Mouse (Mus musculus): Measurements from ENCODE around the gene Arrdc2. TPM values are rescaled to one million over a fixed set of nuclear protein-coding genes. Genes with fewer than 3 reads are reported as not detected.

The Arrdc2 gene
- polyA plus RNA-seq, 2 experiments, result 8.6 to 21.5 TPM

DNA sequence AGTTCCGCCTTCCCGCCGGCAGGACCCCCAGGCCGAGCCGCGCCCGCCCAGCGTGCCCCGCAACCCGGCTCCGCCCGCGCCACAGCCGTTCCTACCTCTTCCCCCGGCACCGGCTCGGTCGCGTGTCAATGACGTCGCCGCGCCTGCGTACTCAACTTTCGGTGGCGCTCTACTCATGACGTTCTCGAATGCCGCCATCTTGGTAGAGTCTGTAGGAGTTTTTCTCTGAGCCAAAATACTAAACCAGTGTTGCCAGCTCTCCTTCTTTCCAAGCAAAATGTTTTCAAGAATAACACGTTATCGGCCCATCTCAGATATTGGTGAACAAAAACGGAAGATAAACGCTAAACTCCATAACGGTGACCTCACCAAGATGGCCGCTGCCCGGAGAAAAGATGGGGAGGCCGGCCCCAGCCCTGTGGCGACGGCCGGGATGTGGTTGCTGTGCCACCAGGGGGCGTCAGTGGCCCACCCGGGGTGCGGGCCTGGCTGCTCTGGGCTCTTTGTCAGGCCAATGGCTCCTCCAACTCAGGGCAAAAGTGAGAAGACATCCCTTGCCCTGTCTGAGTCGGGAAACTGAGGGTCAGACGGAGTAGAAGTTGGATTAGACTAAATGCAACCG is 34.0 kb upstream of the Arrdc2 start, which contains the start of gene Ccdc124:
Gene Ccdc124 (minus strand): TSS at position 572 of the 622 bp plus-strand sequence.
- peak; percentile 48; the same call in 1 of the 2 replicates for TF ChIP-seq POLR2A (IDR thresholded peaks at IDR 0.05; ENCODE audit: borderline replicate concordance, extremely low read depth, insufficient read depth, insufficient read length)
- WGBS, result 1% methylated on average over 41 of the region's 46 CpGs
- Histone ChIP-seq H3K4me2 (replicated peaks; ENCODE audit: low read depth, low read length, severe bottlenecking) (peak within 1 kb of the TSS; percentile 94), H3K9ac (ENCODE audit: low read depth, low read length, severe bottlenecking) (peak within 1 kb of the TSS; percentile 71), H3K27me3 (ENCODE audit: control insufficient read depth, insufficient read depth, low read length) (no peaks in the 10 kb centered on the region), H3K27ac (replicated peaks; ENCODE audit: low read depth, low read length) (peak within 1 kb of the TSS; percentile 91), H3K4me1 (ENCODE audit: control insufficient read depth, insufficient read depth, low read length) (peaks cover 9% of the 10 kb centered on the region), H3K4me3 (replicated peaks; ENCODE audit: low read length) (peak within 1 kb of the TSS; percentile 80), H3K9me3 (ENCODE audit: control insufficient read depth, low read length) (no peaks in the 10 kb centered on the region), H3K36me3 (ENCODE audit: control insufficient read depth, insufficient read depth, low read length) (no peaks in the 10 kb centered on the region)
- ATAC-seq (ENCODE audit: low FRiP score, low read depth), result peak; percentile 92
- peak; percentile 95 for DNase-seq (ENCODE audit: low spot score)

DNA sequence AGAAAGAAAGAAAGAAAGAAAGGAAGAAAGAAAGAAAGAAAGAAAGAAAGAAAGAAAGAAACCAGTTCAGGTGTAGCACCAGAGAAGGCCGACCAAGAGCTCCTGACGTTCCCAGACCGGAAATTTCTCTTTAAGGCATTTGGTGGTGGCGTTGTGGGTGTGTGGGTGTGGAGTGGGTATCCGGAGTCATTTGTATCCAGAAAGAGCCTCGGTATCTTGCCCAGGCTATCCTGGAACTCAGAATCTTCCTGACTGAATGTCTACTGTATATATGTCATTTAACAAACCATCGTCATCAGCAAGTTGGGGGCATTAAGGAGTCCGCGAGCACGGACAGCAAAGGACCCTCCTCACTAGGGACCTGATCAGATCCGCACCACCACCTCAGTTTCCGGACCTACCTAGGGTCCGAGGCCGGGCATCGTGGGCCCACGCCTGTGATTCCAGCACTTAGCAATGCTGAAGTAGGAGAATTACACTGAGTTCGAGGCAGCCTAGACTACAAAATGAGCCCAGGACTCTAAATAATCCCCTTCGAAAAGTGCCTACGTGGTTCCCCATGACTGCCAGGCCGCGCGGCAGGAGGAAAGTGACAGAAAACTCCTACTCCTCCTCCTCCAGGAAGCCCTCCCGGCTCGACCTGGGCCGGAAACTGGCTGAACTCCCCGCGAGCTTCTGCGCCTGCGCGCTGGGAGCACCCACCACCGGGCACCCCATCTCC is 33.3 kb upstream of the Arrdc2 start:
- ATAC-seq (ENCODE audit: low FRiP score, low read depth), result no peak

DNA sequence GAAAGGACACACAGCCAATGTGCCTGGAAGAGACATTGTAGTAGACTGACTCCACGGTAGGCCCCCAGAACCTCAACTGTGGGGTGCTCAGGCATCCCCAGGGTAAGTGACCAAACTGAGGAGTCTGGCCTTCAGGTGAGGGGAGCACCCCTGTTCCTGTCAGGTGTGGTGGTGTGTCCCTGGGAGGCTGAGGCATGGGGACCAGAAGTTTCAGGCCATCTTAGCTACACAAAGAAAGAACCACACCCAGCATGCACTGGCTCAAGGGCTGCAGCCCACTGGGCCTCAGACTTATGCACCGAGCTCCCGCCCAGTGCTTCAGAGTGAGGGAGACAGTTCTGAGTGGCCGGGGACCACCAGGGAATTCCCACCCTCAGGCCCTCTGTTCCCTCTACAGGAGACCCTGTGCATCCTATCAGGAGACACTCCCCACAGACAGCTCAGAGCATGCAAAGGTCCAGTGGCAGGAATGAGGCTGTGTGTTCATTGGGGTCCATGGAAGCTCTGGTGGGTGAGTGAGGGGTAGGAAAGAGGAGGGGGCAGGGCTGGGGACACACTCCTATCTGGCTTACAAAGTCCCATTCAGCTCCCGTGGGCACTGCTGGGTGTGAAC is 31.8 kb upstream of the Arrdc2 start:
- no peak overlapping the region for H3K4me3 ChIP-seq (replicated peaks; ENCODE audit: low read length)
- ATAC-seq (ENCODE audit: low FRiP score, low read depth) (no peak), DNase-seq (ENCODE audit: low spot score) (no peak)
- H3K36me3 ChIP-seq (ENCODE audit: control insufficient read depth, insufficient read depth, low read length), result no peaks in the 10 kb centered on the region; the same call in 1 of the 2 replicates
- H3K4me1 ChIP-seq (ENCODE audit: control insufficient read depth, insufficient read depth, low read length), result peaks cover 12% of the 10 kb centered on the region
- no peak overlapping the region for H3K4me2 ChIP-seq (replicated peaks; ENCODE audit: low read depth, low read length, severe bottlenecking)
- no peak for TF ChIP-seq POLR2A (IDR thresholded peaks at IDR 0.05; ENCODE audit: borderline replicate concordance, extremely low read depth, insufficient read depth, insufficient read length)
- H3K27me3 ChIP-seq (ENCODE audit: control insufficient read depth, insufficient read depth, low read length), result no peaks in the 10 kb centered on the region
- no peak overlapping the region for H3K27ac ChIP-seq (replicated peaks; ENCODE audit: low read depth, low read length)
- no peak overlapping the region for H3K9ac ChIP-seq (ENCODE audit: low read depth, low read length, severe bottlenecking)
- no peaks in the 10 kb centered on the region for H3K9me3 ChIP-seq (ENCODE audit: control insufficient read depth, low read length)
- WGBS, result 87% methylated on average over 5 of the region's 5 CpGs

More for the DNA sequence above, 33.3 kb upstream of the Arrdc2 start:
- H3K9ac ChIP-seq (ENCODE audit: low read depth, low read length, severe bottlenecking), result peak overlapping the region; percentile 71
- H3K9me3 ChIP-seq (ENCODE audit: control insufficient read depth, low read length), result no peaks in the 10 kb centered on the region
- H3K4me1 ChIP-seq (ENCODE audit: control insufficient read depth, insufficient read depth, low read length), result peaks cover 9% of the 10 kb centered on the region
- H3K4me2 ChIP-seq (replicated peaks; ENCODE audit: low read depth, low read length, severe bottlenecking), result peak overlapping the region; percentile 94
- no peaks in the 10 kb centered on the region for H3K27me3 ChIP-seq (ENCODE audit: control insufficient read depth, insufficient read depth, low read length)
- peak overlapping the region; percentile 91 for H3K27ac ChIP-seq (replicated peaks; ENCODE audit: low read depth, low read length)
- peak overlapping the region; percentile 80 for H3K4me3 ChIP-seq (replicated peaks; ENCODE audit: low read length)
- no peak for TF ChIP-seq POLR2A (IDR thresholded peaks at IDR 0.05; ENCODE audit: borderline replicate concordance, extremely low read depth, insufficient read depth, insufficient read length)
- 3% methylated on average over 28 of the region's 31 CpGs for WGBS
- no peaks in the 10 kb centered on the region; the same call in 1 of the 2 replicates for H3K36me3 ChIP-seq (ENCODE audit: control insufficient read depth, insufficient read depth, low read length)
- no peak for DNase-seq (ENCODE audit: low spot score)

DNA sequence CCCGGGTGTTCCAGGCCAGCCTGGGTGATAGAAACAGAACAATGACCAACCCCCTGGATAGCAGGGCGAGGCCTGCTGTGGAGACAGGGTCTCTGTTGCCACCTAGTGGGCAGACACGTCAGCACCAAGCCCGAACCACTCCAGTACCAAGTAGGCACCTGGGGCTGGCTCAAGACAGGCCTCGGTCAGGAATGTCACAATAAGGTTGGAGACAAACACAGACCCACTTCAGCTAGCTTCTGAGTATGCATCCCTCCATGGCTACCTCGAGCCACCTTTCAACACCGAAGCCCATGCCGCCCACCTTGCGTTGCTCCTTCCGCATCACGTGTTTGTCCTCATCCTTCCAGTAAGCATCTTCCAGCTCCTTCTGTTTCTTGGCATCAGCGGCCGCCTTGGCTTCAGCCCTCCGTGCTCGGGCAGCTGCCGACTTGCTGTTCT is 30.1 kb upstream of the Arrdc2 start:
- no peak overlapping the region for H3K4me3 ChIP-seq (replicated peaks; ENCODE audit: low read length)
- 50% methylated on average over 16 of the region's 16 CpGs for WGBS
- H3K4me1 ChIP-seq (ENCODE audit: control insufficient read depth, insufficient read depth, low read length), result peaks cover 17% of the 10 kb centered on the region

DNA sequence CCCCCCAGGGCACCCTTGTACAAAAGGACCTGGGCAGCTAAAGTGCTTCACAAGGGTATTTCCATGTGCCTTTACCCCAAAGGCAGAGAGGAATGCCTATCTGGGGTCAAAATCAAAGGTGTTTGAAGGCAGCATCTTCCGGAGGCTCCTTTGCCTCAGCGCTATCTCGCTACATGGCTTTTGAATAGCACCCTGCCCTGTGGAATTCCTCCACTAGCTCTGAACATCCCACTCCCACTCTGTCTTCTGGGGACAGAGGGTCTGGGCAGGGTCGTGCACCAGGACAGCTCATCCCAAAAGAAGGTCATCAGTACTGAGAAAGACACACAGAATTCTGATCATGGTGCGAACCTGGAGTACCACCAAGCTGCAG is 29.7 kb upstream of the Arrdc2 start:
- WGBS, result 44% methylated on average over 5 of the region's 5 CpGs
- Histone ChIP-seq H3K4me2 (replicated peaks; ENCODE audit: low read depth, low read length, severe bottlenecking) (peak overlapping the region; percentile 42; the same call in 1 of the 2 replicates), H3K27me3 (ENCODE audit: control insufficient read depth, insufficient read depth, low read length) (no peaks in the 10 kb centered on the region), H3K9ac (ENCODE audit: low read depth, low read length, severe bottlenecking) (no peak overlapping the region), H3K9me3 (ENCODE audit: control insufficient read depth, low read length) (no peaks in the 10 kb centered on the region), H3K4me3 (replicated peaks; ENCODE audit: low read length) (no peak overlapping the region; the same call in 1 of the 2 replicates), H3K27ac (replicated peaks; ENCODE audit: low read depth, low read length) (no peak overlapping the region), H3K4me1 (ENCODE audit: control insufficient read depth, insufficient read depth, low read length) (peaks cover 21% of the 10 kb centered on the region), H3K36me3 (ENCODE audit: control insufficient read depth, insufficient read depth, low read length) (no peaks in the 10 kb centered on the region; the same call in 1 of the 2 replicates)
- TF ChIP-seq POLR2A (IDR thresholded peaks at IDR 0.05; ENCODE audit: borderline replicate concordance, extremely low read depth, insufficient read depth, insufficient read length), result no peak
- no peak for DNase-seq (ENCODE audit: low spot score)
- no peak for ATAC-seq (ENCODE audit: low FRiP score, low read depth)

More for the DNA sequence above, 30.1 kb upstream of the Arrdc2 start:
- no peaks in the 10 kb centered on the region for H3K9me3 ChIP-seq (ENCODE audit: control insufficient read depth, low read length)
- no peaks in the 10 kb centered on the region for H3K27me3 ChIP-seq (ENCODE audit: control insufficient read depth, insufficient read depth, low read length)
- no peak overlapping the region for H3K4me2 ChIP-seq (replicated peaks; ENCODE audit: low read depth, low read length, severe bottlenecking)
- no peaks in the 10 kb centered on the region; the same call in 1 of the 2 replicates for H3K36me3 ChIP-seq (ENCODE audit: control insufficient read depth, insufficient read depth, low read length)
- no peak overlapping the region for H3K27ac ChIP-seq (replicated peaks; ENCODE audit: low read depth, low read length)
- no peak overlapping the region for H3K9ac ChIP-seq (ENCODE audit: low read depth, low read length, severe bottlenecking)
- TF ChIP-seq POLR2A (IDR thresholded peaks at IDR 0.05; ENCODE audit: borderline replicate concordance, extremely low read depth, insufficient read depth, insufficient read length), result no peak
- ATAC-seq (ENCODE audit: low FRiP score, low read depth) (no peak), DNase-seq (ENCODE audit: low spot score) (peak; percentile 74)

All from limb, embryonic 14.5 days (tissue).